Mouse (Mus musculus) liver, postnatal 0 days (tissue): ENCODE data around the gene Rgcc. TPM values are rescaled to one million over a fixed set of nuclear protein-coding genes. Genes with fewer than 3 reads are reported as not detected.

Experiments
- ATAC-seq: fragments of 200-750 bp; cut with Nextera tagmentation; 2 replicates; pipeline ENCODE4 v1.8.0; 2017; ENCODE audit warnings: mild to moderate bottlenecking, moderate library complexity
- DNase-seq: peaks from one replicate; pipeline ENCODE4 v3.0.0-alpha.2; 2016
- H3K27ac ChIP-seq: fragments of 300-500 bp; sonication (generic); 2 replicates; pipeline ENCODE4 v1.5.1; 2014; ENCODE audit warnings: antibody characterized with exemption, moderate library complexity, mild to moderate bottlenecking, low read depth
- H3K27me3 ChIP-seq: fragments of 300-500 bp; sonication (generic); 2 replicates; pipeline ENCODE4 v1.6.1; 2014; ENCODE audit warnings: low read length, control low read depth, mixed read lengths; ENCODE audit not compliant: insufficient read depth
- H3K36me3 ChIP-seq: fragments of 300-500 bp; sonication (generic); replicated peaks from 2 replicates; pipeline ENCODE4 v1.6.1; 2014; ENCODE audit warnings: mild to moderate bottlenecking, control low read depth, low read length, moderate library complexity, mixed read lengths; ENCODE audit not compliant: insufficient read depth
- H3K4me1 ChIP-seq: fragments of 300-500 bp; sonication (generic); 2 replicates; pipeline ENCODE4 v1.6.1; 2014; ENCODE audit warnings: antibody characterized with exemption, mild to moderate bottlenecking, control low read depth; ENCODE audit not compliant: insufficient read depth
- H3K4me2 ChIP-seq: fragments of 300-500 bp; sonication (generic); 2 replicates; pipeline ENCODE4 v1.6.1; 2014; ENCODE audit warnings: low read depth, mild to moderate bottlenecking, low read length, moderate library complexity, mixed read lengths
- H3K4me3 ChIP-seq: fragments of 300-500 bp; sonication (generic); 2 replicates; pipeline ENCODE4 v1.5.1; 2014; ENCODE audit warnings: low read depth, low read length
- H3K9ac ChIP-seq: fragments of 300-500 bp; sonication (generic); replicated peaks from 2 replicates; pipeline ENCODE4 v1.6.1; 2014; ENCODE audit warnings: mild to moderate bottlenecking, moderate library complexity
- H3K9me3 ChIP-seq: fragments of 300-500 bp; sonication (generic); 2 replicates; pipeline ENCODE4 v1.6.1; 2016; ENCODE audit warnings: mild to moderate bottlenecking, control low read depth, low read length, mixed read lengths
- CTCF ChIP-seq: sonication (generic); IDR thresholded peaks from 2 replicates; pipeline ENCODE4 v1.5.1; 2016; ENCODE audit warnings: antibody characterized with exemption, low read depth
- EP300 ChIP-seq: IDR thresholded peaks from 2 replicates; pipeline ENCODE4 v1.6.1; 2016; ENCODE audit warnings: antibody characterized with exemption, low read depth, mild to moderate bottlenecking
- WGBS: fragments of 180-500 bp; shearing (Covaris S2); extraction: QIAGEN DNeasy Blood & Tissue Kit; methylation state at CpG from one replicate; pipeline ENCODE4 v1.1.7; 2014; ENCODE audit not compliant: insufficient replicate concordance; 5-methylcytosine and 5-hydroxymethylcytosine counted together
- polyA plus RNA-seq: library from polyadenylated mRNA; unstranded; fragments of >200 nt; fragmentation: Nextera tagmentation; extraction: Ambion mirVana; gene quantifications from 2 replicates; pipeline ENCODE4 v1.2.1, GENCODE M21; 2015

The Rgcc gene
- polyA plus RNA-seq, 1 experiment from 2014 or later = 102 TPM

DNA sequence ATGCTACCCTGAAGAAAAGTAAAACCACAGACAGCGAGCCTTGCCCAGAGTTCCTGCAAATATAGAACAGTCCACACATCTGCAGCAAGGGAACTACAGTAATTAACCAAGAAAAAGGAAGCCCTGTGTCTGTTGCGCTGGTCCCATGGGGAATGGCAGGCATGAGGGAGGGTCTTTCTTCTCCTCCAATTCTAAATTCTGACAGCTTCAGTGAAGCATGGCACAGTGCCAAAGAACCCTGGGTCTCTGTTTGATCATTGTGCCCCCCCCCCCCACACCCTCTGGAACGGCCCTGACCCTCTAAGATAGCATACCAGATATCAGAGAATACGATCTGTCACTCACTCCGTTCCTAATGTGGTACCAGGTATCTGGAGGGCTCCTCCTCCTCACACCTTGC is 4.6 kb downstream of the Rgcc start:
- Histone ChIP-seq H3K4me3 (peak overlapping the region; percentile 22), H3K9me3 (no peaks in the 10 kb centered on the region), H3K27me3 (no peaks in the 10 kb centered on the region), H3K4me2 (peak overlapping the region; percentile 95), H3K9ac (peak overlapping the region; percentile 42), H3K36me3 (peaks cover 2% of the 10 kb centered on the region; the same call in 1 of the 2 replicates), H3K27ac (peak overlapping the region; percentile 68), H3K4me1 (peaks cover 67% of the 10 kb centered on the region)
- TF ChIP-seq EP300 (no peak), CTCF (no peak)
- no peak for ATAC-seq
- 17% methylated on average over 5 of the region's 5 CpGs for WGBS
- no peak for DNase-seq

DNA sequence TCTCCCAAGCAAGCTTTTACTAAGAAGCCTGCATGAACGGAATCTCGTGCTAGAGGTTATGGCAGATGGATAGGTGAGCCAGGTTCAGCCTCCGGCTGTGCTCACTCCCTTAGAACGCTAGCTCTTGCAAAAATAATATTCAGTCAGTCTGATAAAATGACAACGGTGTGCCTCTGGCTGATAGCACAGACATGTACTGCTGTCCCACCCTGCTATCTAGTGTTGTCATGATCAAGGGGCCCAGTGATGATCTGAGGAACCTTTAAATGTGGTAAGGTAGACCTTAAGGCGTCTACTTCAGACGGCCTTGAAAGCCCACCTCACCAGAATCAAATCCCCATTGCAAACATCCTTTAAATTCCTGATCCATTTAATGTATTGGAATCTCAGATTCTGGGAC is 5.2 kb downstream of the Rgcc start:
- ATAC-seq = peak; percentile 31
- Histone ChIP-seq H3K4me1 (peaks cover 61% of the 10 kb centered on the region), H3K9me3 (no peaks in the 10 kb centered on the region), H3K4me2 (peak overlapping the region; percentile 95), H3K9ac (peak overlapping the region; percentile 36; the same call in 1 of the 2 replicates), H3K27ac (peak overlapping the region; percentile 72), H3K4me3 (peak overlapping the region; percentile 22), H3K27me3 (no peaks in the 10 kb centered on the region), H3K36me3 (peaks cover 5% of the 10 kb centered on the region)
- DNase-seq = no peak
- TF ChIP-seq EP300 (peak; percentile 84), CTCF (no peak)
- WGBS = 51% methylated on average over 7 of the region's 7 CpGs

DNA sequence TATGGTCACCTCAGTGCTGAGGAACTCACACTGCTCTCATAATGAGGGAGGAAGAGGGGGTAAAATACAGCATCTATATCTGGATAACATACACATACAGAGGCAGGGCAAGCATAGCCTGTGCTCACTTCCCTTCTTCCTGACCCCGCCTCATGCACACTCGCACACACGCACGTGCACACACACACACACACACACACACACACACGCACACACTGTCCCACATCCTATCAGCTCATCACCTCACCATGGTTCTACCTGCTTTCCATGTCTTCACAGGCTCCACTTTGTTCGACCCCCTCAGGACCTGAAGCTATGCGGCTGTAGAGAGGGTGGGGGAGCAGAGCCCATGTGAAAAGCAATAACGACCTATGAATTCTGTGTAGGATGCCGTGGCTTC is 5.9 kb downstream of the Rgcc start:
- Histone ChIP-seq H3K36me3 (peaks cover 11% of the 10 kb centered on the region), H3K4me1 (peaks cover 55% of the 10 kb centered on the region), H3K4me3 (peak overlapping the region; percentile 22), H3K4me2 (peak overlapping the region; percentile 95), H3K27ac (peak overlapping the region; percentile 72), H3K27me3 (no peaks in the 10 kb centered on the region), H3K9me3 (no peaks in the 10 kb centered on the region), H3K9ac (0 out of 2 replicates have a peak overlapping the region, but pooled peaks have one; percentile 36)
- no peak for DNase-seq
- 55% methylated on average over 9 of the region's 9 CpGs for WGBS
- peak; percentile 14 for ATAC-seq
- TF ChIP-seq CTCF (no peak), EP300 (no peak)

DNA sequence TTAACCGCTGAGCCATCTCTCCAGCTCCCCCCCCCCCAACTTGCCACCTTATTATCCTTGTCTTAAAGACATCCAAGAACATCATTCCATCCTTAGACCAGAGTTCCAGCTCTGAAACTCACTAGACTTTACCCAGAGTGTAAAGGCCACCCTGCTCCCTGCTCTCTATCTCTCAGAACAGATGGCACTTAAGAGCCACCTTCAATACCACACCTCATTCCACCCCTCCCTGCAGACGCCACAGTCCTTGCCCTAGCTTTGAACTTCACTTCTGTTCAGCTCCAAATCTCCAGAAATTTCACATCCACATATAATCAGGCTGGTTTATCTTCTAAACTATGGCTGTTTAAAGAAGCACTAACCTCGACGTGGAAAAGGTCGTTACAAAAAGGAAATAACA is 6.5 kb downstream of the Rgcc start:
- ATAC-seq (peak; percentile 91), DNase-seq (no peak)
- Histone ChIP-seq H3K4me1 (peaks cover 52% of the 10 kb centered on the region), H3K27ac (peak overlapping the region; percentile 73), H3K27me3 (no peaks in the 10 kb centered on the region), H3K4me3 (peak overlapping the region; percentile 22), H3K36me3 (peaks cover 17% of the 10 kb centered on the region), H3K4me2 (peak overlapping the region; percentile 95), H3K9me3 (no peaks in the 10 kb centered on the region), H3K9ac (no peak overlapping the region)
- WGBS = 37% methylated on average over 5 of the region's 5 CpGs
- no peak for TF ChIP-seq CTCF
- peak; percentile 75 for TF ChIP-seq EP300

DNA sequence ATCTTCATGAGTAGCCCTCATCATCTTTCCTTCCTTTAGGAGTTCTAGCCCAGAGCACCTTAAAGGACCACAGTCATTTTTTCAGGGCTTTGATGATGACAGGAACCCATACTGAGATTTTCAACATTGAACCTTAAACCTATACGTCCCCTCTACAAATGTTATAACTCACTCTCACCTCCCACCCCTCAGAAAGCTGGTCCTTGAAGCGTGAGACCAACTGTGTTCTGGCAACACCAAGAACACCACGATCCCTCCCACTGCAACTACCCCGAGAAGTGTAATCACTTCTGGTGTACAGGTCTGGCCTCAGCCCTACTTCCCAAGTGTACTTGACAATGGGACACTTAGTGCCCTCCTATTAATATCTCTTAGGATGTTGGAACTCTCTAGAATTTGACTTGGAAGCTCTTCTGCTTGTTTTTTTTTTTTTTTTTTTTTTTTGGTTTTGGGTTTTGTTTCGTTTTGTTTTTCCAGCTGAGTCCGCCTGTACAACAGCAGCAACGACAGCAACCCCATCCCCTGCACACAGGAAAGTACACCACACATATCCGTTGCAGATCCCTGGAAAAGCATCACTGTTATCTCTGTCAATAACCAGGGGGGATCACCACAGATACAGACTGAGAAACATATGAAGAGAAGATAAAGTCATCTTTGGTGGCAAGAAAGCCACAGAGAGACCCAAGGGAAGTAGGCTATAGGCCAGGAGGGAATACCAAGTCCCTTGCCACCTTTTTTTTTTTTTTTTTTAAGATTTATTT is 7.2 kb downstream of the Rgcc start:
- 40% methylated on average over 8 of the region's 8 CpGs for WGBS
- H3K4me1 ChIP-seq = peaks cover 48% of the 10 kb centered on the region
- no peak for ATAC-seq
- TF ChIP-seq CTCF (no peak), EP300 (0 out of 2 replicates have a peak, but pooled peaks have one; percentile 12)
- no peaks in the 10 kb centered on the region for H3K9me3 ChIP-seq
- peak overlapping the region; percentile 22; the same call in 1 of the 2 replicates for H3K4me3 ChIP-seq
- H3K36me3 ChIP-seq = peaks cover 23% of the 10 kb centered on the region
- peak overlapping the region; percentile 22; the same call in 1 of the 2 replicates for H3K9ac ChIP-seq
- no peak for DNase-seq
- no peaks in the 10 kb centered on the region for H3K27me3 ChIP-seq
- H3K27ac ChIP-seq = peak overlapping the region; percentile 73
- peak overlapping the region; percentile 95 for H3K4me2 ChIP-seq

DNA sequence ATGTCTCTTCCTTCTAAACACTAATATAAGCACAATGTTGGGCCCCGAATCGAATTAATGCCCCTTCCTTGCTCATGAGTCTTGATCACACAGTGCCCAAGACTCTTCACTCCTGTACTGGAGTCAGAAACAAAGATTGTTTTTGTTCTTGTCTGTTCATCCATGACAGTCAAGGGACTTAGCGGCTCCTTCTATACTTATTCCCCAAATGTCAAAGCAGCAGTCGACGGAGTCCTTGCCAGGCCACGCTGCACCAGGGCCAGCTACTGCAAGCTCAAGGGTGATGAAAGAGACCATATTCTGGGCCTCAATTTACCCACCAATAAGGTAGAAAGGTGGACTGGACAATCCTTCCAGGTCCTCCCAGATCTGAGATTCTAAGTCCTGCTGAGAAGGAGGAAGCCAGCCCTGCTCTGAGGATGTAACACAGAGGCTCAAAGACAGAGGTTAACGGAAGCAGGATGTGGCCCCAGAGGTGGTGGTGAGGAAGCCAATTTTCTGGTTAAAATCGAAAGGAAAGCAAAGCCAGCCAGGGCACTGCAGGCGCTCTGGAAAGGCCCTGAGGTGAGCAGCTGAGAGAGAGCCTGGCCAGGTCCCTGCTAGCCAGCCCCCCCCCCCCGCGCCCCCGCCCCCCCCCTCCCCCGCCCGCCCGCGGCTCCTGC is 8.2 kb downstream of the Rgcc start:
- DNase-seq = peak; percentile 46
- TF ChIP-seq CTCF = no peak
- TF ChIP-seq EP300 = no peak
- ATAC-seq = no peak
- Histone ChIP-seq H3K36me3 (peaks cover 29% of the 10 kb centered on the region), H3K4me3 (peak overlapping the region; percentile 22; the same call in 1 of the 2 replicates), H3K4me2 (peak overlapping the region; percentile 95), H3K27ac (peak overlapping the region; percentile 73), H3K27me3 (no peaks in the 10 kb centered on the region), H3K9me3 (no peaks in the 10 kb centered on the region), H3K9ac (peak overlapping the region; percentile 22; the same call in 1 of the 2 replicates), H3K4me1 (peaks cover 41% of the 10 kb centered on the region)
- 56% methylated on average over 9 of the region's 16 CpGs for WGBS
